Mouse (Mus musculus) hindbrain, embryonic 13.5 days (tissue): ENCODE results near the gene Slc27a4. TPM values are rescaled to one million over a fixed set of nuclear protein-coding genes. Genes with fewer than 3 reads are reported as not detected.

Experiments
- ATAC-seq: fragments of 200-750 bp; cut with Nextera tagmentation; 2 replicates; pipeline ENCODE4 v1.8.0; 2017; ENCODE audit warnings: moderate TSS enrichment; ENCODE audit not compliant: low FRiP score
- H3K27ac ChIP-seq: fragments of 300-500 bp; sonication (generic); 2 replicates; pipeline ENCODE4 v1.5.1; 2015; ENCODE audit warnings: inconsistent platforms, mild to moderate bottlenecking, moderate library complexity
- H3K27me3 ChIP-seq: fragments of 300-500 bp; sonication (generic); 2 replicates; pipeline ENCODE4 v1.6.1; 2015; ENCODE audit warnings: mild to moderate bottlenecking, inconsistent platforms
- H3K36me3 ChIP-seq: fragments of 300-500 bp; sonication (generic); 2 replicates; pipeline ENCODE4 v1.6.1; 2015; ENCODE audit warnings: mild to moderate bottlenecking, inconsistent platforms
- H3K4me1 ChIP-seq: fragments of 300-500 bp; sonication (generic); replicated peaks from 2 replicates; pipeline ENCODE4 v1.6.1; 2015; ENCODE audit warnings: inconsistent platforms
- H3K4me2 ChIP-seq: fragments of 300-500 bp; sonication (generic); 2 replicates; pipeline ENCODE4 v1.6.1; 2015; ENCODE audit warnings: inconsistent platforms, mild to moderate bottlenecking, moderate library complexity
- H3K4me3 ChIP-seq: fragments of 300-500 bp; sonication (generic); 2 replicates; pipeline ENCODE4 v1.5.1; 2015; ENCODE audit warnings: mild to moderate bottlenecking, inconsistent platforms
- H3K9ac ChIP-seq: fragments of 300-500 bp; sonication (generic); 2 replicates; pipeline ENCODE4 v1.6.1; 2015; ENCODE audit warnings: mild to moderate bottlenecking, inconsistent platforms
- H3K9me3 ChIP-seq: fragments of 300-500 bp; sonication (generic); 2 replicates; pipeline ENCODE4 v1.6.1; 2016; ENCODE audit warnings: inconsistent platforms
- WGBS: fragments of 180-500 bp; shearing (Covaris S2); methylation state at CpG from one replicate; pipeline ENCODE4 v1.1.7; 2015; 5-methylcytosine and 5-hydroxymethylcytosine counted together
- polyA plus RNA-seq: library from polyadenylated mRNA; unstranded; fragments of >200 nt; fragmentation: Nextera tagmentation; extraction: Ambion mirVana; gene quantifications from 2 replicates; pipeline ENCODE4 v1.2.1, GENCODE M21; 2015

The Slc27a4 gene
- polyA plus RNA-seq, 1 experiment from 2014 or later, result 32.6 TPM

- WGBS, result 26% methylated on average over 5 of the region's 5 CpGs
- no peak overlapping the region for H3K4me2 ChIP-seq
- no peaks in the 10 kb centered on the region for H3K9me3 ChIP-seq
- H3K27me3 ChIP-seq, result no peaks in the 10 kb centered on the region
- no peak for ATAC-seq
- H3K4me3 ChIP-seq, result no peak overlapping the region
- peak overlapping the region; percentile 50; the same call in 1 of the 2 replicates for H3K27ac ChIP-seq
- no peak overlapping the region for H3K9ac ChIP-seq
- no peaks in the 10 kb centered on the region for H3K36me3 ChIP-seq
- H3K4me1 ChIP-seq, result peaks cover 65% of the 10 kb centered on the region
These were observed 47.5 kb downstream of the Slc27a4 start for GRCm38 (mm10) chr2:29849841-29850480.

- H3K4me3 ChIP-seq, result no peak overlapping the region
- 10% methylated on average over 4 of the region's 4 CpGs for WGBS
- H3K9ac ChIP-seq, result peak overlapping the region; percentile 29; the same call in 1 of the 2 replicates
- H3K27me3 ChIP-seq, result no peaks in the 10 kb centered on the region
- peaks cover 76% of the 10 kb centered on the region for H3K4me1 ChIP-seq
- peak overlapping the region; percentile 78 for H3K27ac ChIP-seq
- no peaks in the 10 kb centered on the region for H3K9me3 ChIP-seq
- H3K36me3 ChIP-seq, result no peaks in the 10 kb centered on the region
- H3K4me2 ChIP-seq, result no peak overlapping the region
- no peak for ATAC-seq
These were observed 50.6 kb downstream of the Slc27a4 start for GRCm38 (mm10) chr2:29852957-29853485.

GRCm38 (mm10) chr2:29853736-29854135 is 51.3 kb downstream of the Slc27a4 start:
- Histone ChIP-seq H3K27ac (no peak overlapping the region), H3K4me1 (peaks cover 75% of the 10 kb centered on the region), H3K4me3 (no peak overlapping the region), H3K9me3 (no peaks in the 10 kb centered on the region), H3K4me2 (no peak overlapping the region), H3K27me3 (no peaks in the 10 kb centered on the region), H3K36me3 (no peaks in the 10 kb centered on the region), H3K9ac (no peak overlapping the region)
- no peak for ATAC-seq
- WGBS, result 30% methylated on average over 5 of the region's 5 CpGs

GRCm38 (mm10) chr2:29855585-29856210 is 53.3 kb downstream of the Slc27a4 start:
- no peak for ATAC-seq
- no peaks in the 10 kb centered on the region for H3K9me3 ChIP-seq
- H3K4me2 ChIP-seq, result no peak overlapping the region
- no peak overlapping the region; the same call in 1 of the 2 replicates for H3K9ac ChIP-seq
- H3K27me3 ChIP-seq, result no peaks in the 10 kb centered on the region
- H3K27ac ChIP-seq, result peak overlapping the region; percentile 75
- H3K36me3 ChIP-seq, result no peaks in the 10 kb centered on the region
- peaks cover 60% of the 10 kb centered on the region for H3K4me1 ChIP-seq
- H3K4me3 ChIP-seq, result no peak overlapping the region
- WGBS, result 27% methylated on average over 10 of the region's 10 CpGs

GRCm38 (mm10) chr2:29856451-29857260 is 54.2 kb downstream of the Slc27a4 start:
- no peaks in the 10 kb centered on the region for H3K9me3 ChIP-seq
- H3K27ac ChIP-seq, result peak overlapping the region; percentile 75
- peaks cover 60% of the 10 kb centered on the region for H3K4me1 ChIP-seq
- no peaks in the 10 kb centered on the region for H3K27me3 ChIP-seq
- 10% methylated on average over 18 of the region's 19 CpGs for WGBS
- H3K36me3 ChIP-seq, result no peaks in the 10 kb centered on the region
- no peak overlapping the region for H3K4me3 ChIP-seq
- peak overlapping the region; percentile 60 for H3K9ac ChIP-seq
- ATAC-seq, result no peak
- 0 out of 2 replicates have a peak overlapping the region, but pooled peaks have one; percentile 4 for H3K4me2 ChIP-seq

GRCm38 (mm10) chr2:29857341-29857740 is 54.9 kb downstream of the Slc27a4 start:
- Histone ChIP-seq H3K9me3 (no peaks in the 10 kb centered on the region), H3K9ac (no peak overlapping the region), H3K4me1 (peaks cover 60% of the 10 kb centered on the region), H3K4me3 (no peak overlapping the region), H3K36me3 (no peaks in the 10 kb centered on the region), H3K27me3 (no peaks in the 10 kb centered on the region), H3K27ac (peak overlapping the region; percentile 75; the same call in 1 of the 2 replicates), H3K4me2 (no peak overlapping the region)
- WGBS, result 10% methylated on average over 2 of the region's 2 CpGs
- no peak for ATAC-seq

GRCm38 (mm10) chr2:29857967-29858366 is 55.5 kb downstream of the Slc27a4 start:
- no peak overlapping the region for H3K9ac ChIP-seq
- H3K4me3 ChIP-seq, result no peak overlapping the region
- 54% methylated on average over 5 of the region's 5 CpGs for WGBS
- H3K36me3 ChIP-seq, result no peaks in the 10 kb centered on the region
- ATAC-seq, result no peak
- H3K27me3 ChIP-seq, result no peaks in the 10 kb centered on the region
- no peak overlapping the region for H3K4me2 ChIP-seq
- H3K27ac ChIP-seq, result no peak overlapping the region
- peaks cover 55% of the 10 kb centered on the region for H3K4me1 ChIP-seq
- no peaks in the 10 kb centered on the region for H3K9me3 ChIP-seq

GRCm38 (mm10) chr2:29858748-29859473 is 56.5 kb downstream of the Slc27a4 start:
- peaks cover 45% of the 10 kb centered on the region for H3K4me1 ChIP-seq
- no peak; the same call in 1 of the 2 replicates for ATAC-seq
- H3K4me2 ChIP-seq, result no peak overlapping the region
- no peak overlapping the region for H3K4me3 ChIP-seq
- no peak overlapping the region for H3K9ac ChIP-seq
- H3K9me3 ChIP-seq, result no peaks in the 10 kb centered on the region
- 9% methylated on average over 5 of the region's 5 CpGs for whole genome bisulfite sequencing
- no peaks in the 10 kb centered on the region for H3K27me3 ChIP-seq
- 0 out of 2 replicates have a peak overlapping the region, but pooled peaks have one; percentile 30 for H3K27ac ChIP-seq
- no peaks in the 10 kb centered on the region for H3K36me3 ChIP-seq

GRCm38 (mm10) chr2:29865125-29865524 is 62.7 kb downstream of the Slc27a4 start:
- no peak for ATAC-seq
- no peak overlapping the region for H3K4me3 ChIP-seq
- WGBS, result 82% methylated on average over 4 of the region's 4 CpGs

More at GRCm38 (mm10) chr2:29865125-29865524, 62.7 kb downstream of the Slc27a4 start:
- peaks cover 14% of the 10 kb centered on the region for H3K4me1 ChIP-seq
- no peaks in the 10 kb centered on the region for H3K36me3 ChIP-seq
- no peak overlapping the region for H3K4me2 ChIP-seq
- H3K27me3 ChIP-seq, result no peaks in the 10 kb centered on the region
- no peak overlapping the region for H3K9ac ChIP-seq
- no peaks in the 10 kb centered on the region for H3K9me3 ChIP-seq
- H3K27ac ChIP-seq, result no peak overlapping the region
